Mouse (Mus musculus): Measurements from ENCODE around the gene Mprip.

DNA sequence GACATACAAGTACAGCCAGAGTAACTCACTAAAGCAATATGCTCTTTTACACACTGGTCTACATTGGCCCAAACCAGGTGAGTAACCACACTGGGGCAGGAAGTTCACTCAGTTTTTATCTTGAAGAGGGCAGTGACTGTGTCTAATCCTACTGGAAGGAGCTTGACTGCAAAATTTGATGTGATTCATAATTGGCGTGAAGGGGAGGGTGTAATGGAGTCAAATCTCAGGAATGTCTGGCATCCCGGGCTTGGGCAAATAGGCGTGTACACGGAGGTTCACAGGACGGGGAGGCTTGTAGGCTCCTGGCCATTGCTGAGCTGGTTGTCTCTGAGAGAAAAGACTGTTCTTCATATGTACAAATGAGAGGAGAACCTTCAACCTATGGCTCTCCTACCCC lies 5.8 kb upstream of the Mprip start:
- TF ChIP-seq EP300 (optimal IDR thresholded peaks at IDR 0.05) (no peak), CTCF (IDR thresholded peaks at IDR 0.05; ENCODE audit: low read depth) (no peak)

Data from stomach, postnatal 0 days (tissue).